Mouse (Mus musculus): ENCODE results near the gene Ifi35. TPM values are rescaled to one million over a fixed set of nuclear protein-coding genes. Genes with fewer than 3 reads are reported as not detected.
"Not testable (repeated sequence)": the region's sequence is repeated elsewhere in the genome, so short reads cannot be mapped to it uniquely, and the experiment has no call there.

The Ifi35 gene
- polyA plus RNA-seq, 1 experiment = 50.6 TPM

GRCm38 (mm10) chr11:101467477-101468262, 19.5 kb downstream of the Ifi35 start:
- TF ChIP-seq CTCF (IDR thresholded peaks at IDR 0.05; ENCODE audit: low read depth, low read length) = no peak
- peaks cover 21% of the 10 kb centered on the region for H3K4me1 ChIP-seq (ENCODE audit: control insufficient read depth, insufficient read depth, low read length)

GRCm38 (mm10) chr11:101468263-101468688, 20.1 kb downstream of the Ifi35 start:
- H3K4me1 ChIP-seq (ENCODE audit: control insufficient read depth, insufficient read depth, low read length) = peaks cover 16% of the 10 kb centered on the region
- H3K4me3 ChIP-seq (ENCODE audit: insufficient read depth, low read length) = peak overlapping the region; percentile 67
- TF ChIP-seq CTCF (IDR thresholded peaks at IDR 0.05; ENCODE audit: low read depth, low read length) (no peak), POLR2A (IDR thresholded peaks at IDR 0.05; ENCODE audit: borderline replicate concordance, low read depth, low read length) (no peak)
- no peak overlapping the region for H3K27ac ChIP-seq (ENCODE audit: insufficient read depth, low read depth, low read length)

More at GRCm38 (mm10) chr11:101467477-101468262, 19.5 kb downstream of the Ifi35 start:
- Histone ChIP-seq H3K4me3 (ENCODE audit: insufficient read depth, low read length) (peak overlapping the region; percentile 67), H3K27ac (ENCODE audit: insufficient read depth, low read depth, low read length) (peak overlapping the region; percentile 2; the same call in 1 of the 2 replicates)

GRCm38 (mm10) chr11:101468731-101469130, 20.5 kb downstream of the Ifi35 start:
- peaks cover 12% of the 10 kb centered on the region for H3K4me1 ChIP-seq (ENCODE audit: control insufficient read depth, insufficient read depth, low read length)
- no peak for TF ChIP-seq POLR2A (IDR thresholded peaks at IDR 0.05; ENCODE audit: borderline replicate concordance, low read depth, low read length)
- TF ChIP-seq CTCF (IDR thresholded peaks at IDR 0.05; ENCODE audit: low read depth, low read length) = no peak
- no peak overlapping the region; the same call in 1 of the 2 replicates for H3K4me3 ChIP-seq (ENCODE audit: insufficient read depth, low read length)
- H3K27ac ChIP-seq (ENCODE audit: insufficient read depth, low read depth, low read length) = no peak overlapping the region

GRCm38 (mm10) chr11:101469155-101469554, 20.9 kb downstream of the Ifi35 start:
- no peak for TF ChIP-seq POLR2A (IDR thresholded peaks at IDR 0.05; ENCODE audit: borderline replicate concordance, low read depth, low read length)
- no peak for TF ChIP-seq CTCF (IDR thresholded peaks at IDR 0.05; ENCODE audit: low read depth, low read length)
- Histone ChIP-seq H3K4me3 (ENCODE audit: insufficient read depth, low read length) (no peak overlapping the region), H3K27ac (ENCODE audit: insufficient read depth, low read depth, low read length) (no peak overlapping the region), H3K4me1 (ENCODE audit: control insufficient read depth, insufficient read depth, low read length) (peaks cover 8% of the 10 kb centered on the region)

- TF ChIP-seq POLR2A (IDR thresholded peaks at IDR 0.05; ENCODE audit: borderline replicate concordance, low read depth, low read length) = no peak
- no peak for TF ChIP-seq CTCF (IDR thresholded peaks at IDR 0.05; ENCODE audit: low read depth, low read length)
- no peak overlapping the region for H3K27ac ChIP-seq (ENCODE audit: insufficient read depth, low read depth, low read length)
Observed at GRCm38 (mm10) chr11:101470206-101470605, 22.0 kb downstream of the Ifi35 start.

GRCm38 (mm10) chr11:101471926-101472325, 23.7 kb downstream of the Ifi35 start:
- Histone ChIP-seq H3K27ac (ENCODE audit: insufficient read depth, low read depth, low read length) (no peak overlapping the region), H3K4me1 (ENCODE audit: control insufficient read depth, insufficient read depth, low read length) (0 out of 2 replicates have a peak, but pooled peaks cover 3% of the 10 kb centered on the region)

More at GRCm38 (mm10) chr11:101470206-101470605, 22.0 kb downstream of the Ifi35 start:
- H3K4me3 ChIP-seq (ENCODE audit: insufficient read depth, low read length) = no peak overlapping the region
- 0 out of 2 replicates have a peak, but pooled peaks cover 6% of the 10 kb centered on the region for H3K4me1 ChIP-seq (ENCODE audit: control insufficient read depth, insufficient read depth, low read length)

GRCm38 (mm10) chr11:101472336-101472735, 24.1 kb downstream of the Ifi35 start:
- Histone ChIP-seq H3K27ac (ENCODE audit: insufficient read depth, low read depth, low read length) (no peak overlapping the region), H3K4me1 (ENCODE audit: control insufficient read depth, insufficient read depth, low read length) (no peaks in the 10 kb centered on the region)
- no peak for TF ChIP-seq CTCF (IDR thresholded peaks at IDR 0.05; ENCODE audit: low read depth, low read length)
- no peak for TF ChIP-seq POLR2A (IDR thresholded peaks at IDR 0.05; ENCODE audit: borderline replicate concordance, low read depth, low read length)

More at GRCm38 (mm10) chr11:101471926-101472325, 23.7 kb downstream of the Ifi35 start:
- TF ChIP-seq CTCF (IDR thresholded peaks at IDR 0.05; ENCODE audit: low read depth, low read length) (no peak), POLR2A (IDR thresholded peaks at IDR 0.05; ENCODE audit: borderline replicate concordance, low read depth, low read length) (no peak)
- no peak overlapping the region for H3K4me3 ChIP-seq (ENCODE audit: insufficient read depth, low read length)

GRCm38 (mm10) chr11:101473686-101474085, 25.5 kb downstream of the Ifi35 start:
- H3K4me1 ChIP-seq (ENCODE audit: control insufficient read depth, insufficient read depth, low read length); H3K4me3 ChIP-seq (ENCODE audit: insufficient read depth, low read length); H3K27ac ChIP-seq (ENCODE audit: insufficient read depth, low read depth, low read length): not testable (repeated sequence)

More at GRCm38 (mm10) chr11:101472336-101472735, 24.1 kb downstream of the Ifi35 start:
- no peak overlapping the region for H3K4me3 ChIP-seq (ENCODE audit: insufficient read depth, low read length)

GRCm38 (mm10) chr11:101474298-101474697, 26.1 kb downstream of the Ifi35 start:
- H3K4me1 ChIP-seq (ENCODE audit: control insufficient read depth, insufficient read depth, low read length) = no peaks in the 10 kb centered on the region
- H3K4me3 ChIP-seq (ENCODE audit: insufficient read depth, low read length) = no peak overlapping the region
- TF ChIP-seq POLR2A (IDR thresholded peaks at IDR 0.05; ENCODE audit: borderline replicate concordance, low read depth, low read length) = no peak
- no peak for TF ChIP-seq CTCF (IDR thresholded peaks at IDR 0.05; ENCODE audit: low read depth, low read length)
- no peak overlapping the region for H3K27ac ChIP-seq (ENCODE audit: insufficient read depth, low read depth, low read length)

- not testable (repeated sequence) for H3K4me3 ChIP-seq (ENCODE audit: insufficient read depth, low read length); H3K4me1 ChIP-seq (ENCODE audit: control insufficient read depth, insufficient read depth, low read length); H3K27ac ChIP-seq (ENCODE audit: insufficient read depth, low read depth, low read length)
Observed at GRCm38 (mm10) chr11:101476361-101476760, 28.2 kb downstream of the Ifi35 start.
